Mouse (Mus musculus): Measurements from ENCODE around the gene Lhb.
"Not testable (repeated sequence)": the region's sequence is repeated elsewhere in the genome, so short reads cannot be mapped to it uniquely, and the experiment has no call there.

Gene Lhb

GRCm38 (mm10) chr7:45455932-45456696, 35.5 kb downstream of the Lhb start:
- no peak for DNase-seq (ENCODE audit: low read depth)

DNA sequence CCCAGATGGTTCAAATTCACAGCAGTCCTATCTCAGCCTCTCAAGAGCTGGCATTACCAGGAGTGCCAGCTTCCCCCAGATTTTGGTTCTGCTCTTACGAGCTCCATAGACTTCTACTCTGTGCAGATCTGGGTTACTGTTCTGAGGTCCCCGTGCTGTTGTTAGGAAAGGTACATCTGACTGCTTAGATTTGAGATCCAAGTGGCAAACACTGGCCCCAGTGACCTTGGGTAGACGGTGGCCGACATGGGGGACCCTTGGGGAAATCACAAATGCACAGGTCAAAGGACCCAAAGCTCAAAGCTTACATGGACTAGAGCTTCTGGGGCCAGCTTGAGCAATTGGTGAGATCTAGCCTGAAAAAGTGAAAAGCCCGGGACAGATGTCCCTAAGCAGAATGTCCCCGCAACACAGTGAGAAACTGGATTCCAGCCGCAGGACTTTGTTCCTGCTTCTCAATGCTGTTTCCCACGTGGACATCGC, 36.1 kb downstream of the Lhb start:
- DNase-seq (ENCODE audit: low read depth), result no peak

GRCm38 (mm10) chr7:45457204-45458060, 36.8 kb downstream of the Lhb start:
- peak; percentile 51 for DNase-seq (ENCODE audit: low read depth)

GRCm38 (mm10) chr7:45458748-45459563, 38.3 kb downstream of the Lhb start:
- no peak for DNase-seq (ENCODE audit: low read depth)

DNA sequence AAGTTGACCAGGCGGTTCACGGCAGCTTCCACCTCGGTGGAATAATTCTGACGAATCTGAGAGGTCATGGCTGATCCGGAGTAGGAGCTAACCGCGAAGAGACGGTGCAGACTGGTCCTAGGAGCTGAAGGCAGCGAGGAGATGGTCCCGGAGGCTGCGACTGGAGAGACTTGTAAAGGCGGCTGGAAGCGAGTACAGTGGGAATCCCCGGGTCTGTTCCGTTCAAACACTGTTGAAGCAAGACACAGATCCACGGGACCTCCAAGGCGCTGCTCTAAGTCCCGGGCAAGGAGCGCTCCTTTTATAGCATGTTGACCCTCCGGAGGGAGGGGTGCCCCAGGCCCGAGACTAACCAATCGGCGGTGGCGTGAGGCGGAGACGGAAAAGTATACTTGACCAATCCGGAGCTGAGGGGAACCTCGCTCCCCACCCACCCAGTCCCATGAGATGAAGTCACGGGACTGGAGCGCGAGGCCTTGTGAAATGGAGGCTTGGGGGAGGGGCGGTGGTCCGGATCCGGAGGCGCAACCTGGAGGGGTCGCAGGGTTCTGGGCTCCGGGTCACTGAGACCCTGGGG, 39.0 kb downstream of the Lhb start, which contains the start of gene Ftl1:
Gene Ftl1, minus strand, starts transcription at position 321 of the 577 bp plus-strand sequence.
- DNase-seq (ENCODE audit: low read depth), result peak; percentile 97

GRCm38 (mm10) chr7:45460377-45460776, 39.8 kb downstream of the Lhb start:
- DNase-seq (ENCODE audit: low read depth), result no peak

DNA sequence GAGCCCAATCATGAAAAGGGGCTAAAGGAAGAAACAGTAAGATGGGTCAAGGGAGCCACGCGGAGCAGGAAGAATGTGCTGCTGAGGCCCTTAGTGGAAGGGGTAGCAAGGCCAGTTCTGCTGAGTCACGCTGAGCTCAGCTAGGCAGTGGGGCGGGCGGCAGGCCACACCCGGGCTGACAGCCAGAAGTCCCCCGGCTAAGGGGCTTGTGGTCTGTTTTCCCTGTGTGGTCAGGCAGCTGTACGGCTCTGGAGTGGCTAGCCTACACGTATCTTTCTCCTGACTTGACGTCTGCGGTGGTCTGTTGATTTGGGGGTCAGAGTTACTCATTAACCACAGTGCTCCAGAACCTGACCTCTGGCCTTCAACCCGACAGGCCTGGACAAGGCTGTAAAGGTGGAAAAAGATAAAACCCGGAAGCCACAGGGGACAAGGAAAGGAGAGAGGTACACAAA, 40.3 kb downstream of the Lhb start:
- peak; percentile 72 for DNase-seq (ENCODE audit: low read depth)

DNA sequence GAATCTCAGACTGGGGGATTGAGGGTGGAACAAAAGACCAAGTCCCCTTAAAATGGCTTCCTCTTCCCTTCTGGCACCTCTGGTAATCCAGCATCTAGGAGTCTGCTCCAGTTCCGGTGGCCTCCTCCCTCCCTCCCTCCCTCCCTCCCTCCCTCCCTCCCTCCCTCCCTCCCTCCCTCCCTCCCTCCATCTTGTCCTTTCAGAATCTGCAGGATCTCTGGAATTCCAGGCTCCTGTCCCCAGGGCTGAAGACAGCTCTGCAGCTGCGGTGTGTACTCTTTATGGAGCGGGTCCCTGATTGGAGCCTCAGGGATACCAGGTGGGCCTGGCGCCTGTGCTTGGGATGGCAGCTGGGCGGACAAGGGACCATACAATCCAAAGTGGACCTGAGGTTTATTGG, 40.7 kb downstream of the Lhb start:
- no peak for DNase-seq (ENCODE audit: low read depth)

DNA sequence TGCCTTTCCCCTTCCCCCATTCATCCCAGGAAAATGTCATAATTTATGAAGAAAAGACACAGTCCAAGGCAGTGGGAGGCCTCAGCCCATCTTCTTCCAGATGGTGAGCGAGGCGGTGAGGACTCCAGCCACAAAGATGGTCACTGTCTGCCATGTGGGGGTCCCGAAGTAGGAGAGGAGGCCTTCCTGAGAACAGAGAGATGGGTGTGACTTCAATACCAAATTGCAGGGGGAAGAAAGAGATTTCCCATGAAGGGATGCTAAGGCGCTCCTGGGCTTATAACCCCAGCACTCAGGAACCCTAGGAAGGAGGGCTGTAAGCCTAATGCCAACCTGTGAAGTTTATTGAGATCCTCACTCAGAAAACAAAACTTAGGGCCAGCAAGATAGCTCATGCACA, 41.2 kb downstream of the Lhb start:
- no peak for DNase-seq (ENCODE audit: low read depth)

DNA sequence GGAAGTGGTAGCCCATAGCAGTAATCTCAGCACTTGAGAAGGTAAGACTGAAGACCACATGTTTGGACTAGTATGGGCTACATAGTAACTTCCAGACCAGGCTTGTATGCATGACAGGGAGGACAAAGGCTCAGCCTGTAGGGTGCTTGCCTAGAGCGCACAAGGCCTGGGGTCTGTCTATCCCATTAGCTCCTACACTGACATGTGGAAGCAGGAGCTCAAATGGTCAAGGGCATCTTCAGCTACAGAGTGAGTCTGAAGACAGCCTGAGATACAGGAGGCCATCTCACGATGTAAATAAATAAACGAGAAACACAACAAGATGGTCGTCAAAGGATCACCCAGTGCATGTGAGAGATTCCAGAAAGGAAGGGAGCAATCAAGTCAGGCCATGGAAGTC, 41.7 kb downstream of the Lhb start:
- no peak for DNase-seq (ENCODE audit: low read depth)

GRCm38 (mm10) chr7:45462868-45463267, 42.2 kb downstream of the Lhb start:
- DNase-seq (ENCODE audit: low read depth), result not testable (repeated sequence)

DNA sequence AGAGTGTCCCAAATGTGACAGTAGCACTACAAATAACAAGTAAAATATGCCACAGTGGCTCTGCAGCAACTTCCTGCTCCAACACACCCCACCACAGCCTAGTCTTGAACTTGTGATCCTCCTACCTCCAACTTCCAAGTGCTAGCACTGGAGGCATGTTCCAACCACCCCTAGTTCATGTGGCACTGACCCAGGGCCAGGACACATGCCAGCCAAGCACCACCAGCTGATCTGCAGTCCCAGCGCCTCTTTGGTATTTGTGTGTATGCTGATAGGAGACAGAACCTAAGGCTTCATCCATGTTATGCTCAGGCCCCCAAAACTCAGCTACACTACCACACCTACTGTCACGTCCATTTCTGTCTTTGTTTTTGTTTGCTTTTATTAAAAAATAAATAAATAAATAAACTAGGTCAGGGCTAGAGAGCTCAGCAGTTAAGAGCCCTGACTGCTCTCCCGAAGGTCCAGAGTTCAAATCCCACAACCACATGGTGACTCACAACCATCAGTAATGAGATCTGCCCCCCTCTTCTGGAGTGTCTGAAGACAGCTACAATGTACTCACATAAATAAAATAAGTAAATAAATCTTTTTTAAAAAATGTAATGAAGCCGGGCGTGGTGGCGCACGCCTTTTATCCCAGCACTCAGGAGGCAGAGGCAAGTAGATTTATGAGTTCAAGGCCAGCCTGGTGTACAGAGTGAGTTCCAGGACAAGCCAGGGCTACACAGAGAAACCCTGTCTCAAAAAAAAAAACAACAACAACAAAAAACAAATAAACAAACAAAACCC, 43.6 kb downstream of the Lhb start:
- DNase-seq (ENCODE audit: low read depth), result no peak

GRCm38 (mm10) chr7:45465112-45465511, 44.5 kb downstream of the Lhb start:
- no peak for DNase-seq (ENCODE audit: low read depth)

DNA sequence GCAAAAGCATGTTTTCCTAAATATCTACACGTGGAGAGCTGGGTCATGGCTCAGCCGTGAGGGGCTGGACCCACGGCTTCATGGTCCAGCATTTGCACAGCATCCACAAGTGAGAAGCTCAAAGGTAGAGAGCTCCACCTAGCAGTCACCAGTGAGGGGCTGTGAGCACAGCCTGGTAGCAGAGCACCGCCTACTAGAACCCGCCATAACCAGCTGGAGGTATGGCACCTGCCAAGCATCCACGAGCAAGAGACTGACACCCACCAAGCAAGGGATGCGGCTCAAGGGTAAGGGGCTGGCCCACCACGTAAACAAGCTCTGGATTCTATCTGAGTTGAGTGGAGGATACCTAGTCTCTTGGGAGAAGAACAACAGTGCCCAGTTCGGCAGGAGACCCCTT, 44.9 kb downstream of the Lhb start:
- DNase-seq (ENCODE audit: low read depth), result no peak

DNA sequence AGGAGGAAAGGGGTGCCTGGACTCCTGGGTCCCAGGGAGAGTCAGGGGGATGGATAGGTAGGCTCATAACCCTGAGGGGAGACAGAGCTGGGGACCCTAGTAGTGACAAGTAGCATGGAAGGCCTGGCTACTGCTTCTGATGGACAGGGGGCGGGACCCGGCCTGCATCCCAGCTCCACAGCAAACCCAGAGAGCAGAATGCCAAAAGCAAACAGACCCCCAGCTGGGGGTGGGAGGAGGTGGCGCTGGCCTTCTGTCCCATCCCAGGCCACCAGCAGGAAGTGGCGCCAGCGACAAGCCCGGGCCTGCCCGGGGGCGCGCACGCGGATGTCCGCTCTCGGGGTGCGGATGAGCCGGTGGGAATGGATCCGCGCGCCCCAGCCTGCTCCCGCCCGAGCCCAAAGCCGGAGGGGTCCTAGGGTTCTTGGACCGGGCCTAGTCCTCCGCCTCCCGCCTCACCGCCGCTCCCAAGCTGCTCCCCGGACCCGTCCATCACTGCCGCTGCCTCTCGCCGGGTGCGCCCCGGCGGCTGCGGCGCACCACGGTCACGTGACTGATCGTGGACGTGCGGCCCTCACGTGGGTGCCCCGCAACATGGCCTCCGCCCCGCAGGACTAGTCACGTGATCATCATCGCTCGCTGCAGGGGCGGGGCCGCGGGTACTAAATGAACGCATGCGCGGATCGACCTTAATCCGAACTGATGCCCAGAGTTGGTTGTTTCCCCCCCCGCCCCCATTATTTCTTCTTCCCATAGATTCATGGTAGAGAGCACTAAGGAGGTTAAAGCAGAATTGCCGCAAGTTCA, 45.9 kb downstream of the Lhb start, which contains the start of gene Bax:
Gene Bax, minus strand, starts transcription at position 616 of the 807 bp plus-strand sequence.
- peak; percentile 88 for DNase-seq (ENCODE audit: low read depth)

- no peak for DNase-seq (ENCODE audit: low read depth)
Measured at GRCm38 (mm10) chr7:45467090-45467670, 46.6 kb downstream of the Lhb start.

- peak; percentile 74 for DNase-seq (ENCODE audit: low read depth)
Measured at GRCm38 (mm10) chr7:45470869-45471268, 50.2 kb downstream of the Lhb start.
